Mouse (Mus musculus) cortical plate, adult 2 months (tissue): ENCODE measurements around the gene Ubqln4.
"Not testable (repeated sequence)": the region's sequence is repeated elsewhere in the genome, so short reads cannot be mapped to it uniquely, and the experiment has no call there.

Experiments used
- CTCF ChIP-seq: fragments of 200-500 bp; IDR thresholded peaks from 2 replicates; pipeline ENCODE4 v1.5.1; 2011; ENCODE audit warnings: mild to moderate bottlenecking, control low read depth, low read length; ENCODE audit not compliant: insufficient read depth; ENCODE audit errors: extremely low read depth
- POLR2A ChIP-seq: fragments of 200-500 bp; IDR thresholded peaks from 2 replicates; pipeline ENCODE4 v1.6.1; 2011; ENCODE audit warnings: mild to moderate bottlenecking, low read length, control low read depth; ENCODE audit not compliant: insufficient read depth; ENCODE audit errors: extremely low read depth

DNA sequence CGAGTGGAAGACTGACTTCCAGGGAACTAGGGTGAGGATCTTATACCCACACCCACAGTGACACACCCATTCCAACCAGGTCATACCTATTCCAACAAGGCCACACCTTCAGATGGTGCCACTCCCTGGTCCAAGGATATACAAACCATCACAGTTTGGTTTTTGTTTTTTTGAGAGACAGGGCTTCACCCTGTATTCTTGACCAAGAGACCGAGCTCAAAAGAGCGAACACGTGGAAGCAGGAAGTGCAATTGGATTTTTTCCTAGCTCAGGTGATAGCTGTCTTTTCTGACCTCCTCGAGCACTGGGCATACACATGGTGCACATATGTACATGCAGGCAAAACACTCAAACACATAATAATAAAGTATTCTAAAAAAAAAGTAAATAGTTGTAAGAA is 24.3 kb downstream of the Ubqln4 start:
- not testable (repeated sequence) for TF ChIP-seq CTCF, POLR2A
